Mouse (Mus musculus) embryo, embryonic 10.5 days (tissue): ENCODE data around the gene Tor3a.
"Not testable (repeated sequence)": the region's sequence is repeated elsewhere in the genome, so short reads cannot be mapped to it uniquely, and the experiment has no call there.

ENCODE experiments used
- DNase-seq: peaks from one replicate; pipeline ENCODE4 v3.0.0-alpha.2; 2015; ENCODE audit warnings: low spot score

Tor3a gene

GRCm38 (mm10) chr1:156671921-156672320 is 2.2 kb downstream of the Tor3a start:
- DNase-seq, result no peak

GRCm38 (mm10) chr1:156669208-156669983 is 4.8 kb downstream of the Tor3a start:
- no peak for DNase-seq

GRCm38 (mm10) chr1:156668602-156669001 is 5.6 kb downstream of the Tor3a start:
- DNase-seq, result peak; percentile 36

- no peak for DNase-seq
Measured at GRCm38 (mm10) chr1:156667141-156667926, 6.8 kb downstream of the Tor3a start.

- DNase-seq, result no peak
Measured at GRCm38 (mm10) chr1:156665777-156666176, 8.4 kb downstream of the Tor3a start.

- DNase-seq, result not testable (repeated sequence)
Measured at GRCm38 (mm10) chr1:156660660-156661236, 13.4 kb downstream of the Tor3a start.

GRCm38 (mm10) chr1:156659906-156660659 is 14.1 kb downstream of the Tor3a start:
- DNase-seq, result no peak

- DNase-seq, result no peak
Measured at GRCm38 (mm10) chr1:156658676-156659075, 15.5 kb downstream of the Tor3a start.

GRCm38 (mm10) chr1:156657523-156657922 is 16.6 kb downstream of the Tor3a start:
- DNase-seq, result no peak

GRCm38 (mm10) chr1:156654735-156655530 is 19.2 kb downstream of the Tor3a start:
- no peak for DNase-seq

GRCm38 (mm10) chr1:156652189-156652822 is 21.9 kb downstream of the Tor3a start:
- no peak for DNase-seq

- DNase-seq, result no peak
Measured at GRCm38 (mm10) chr1:156650631-156651030, 23.5 kb downstream of the Tor3a start.

- DNase-seq, result no peak
Measured at GRCm38 (mm10) chr1:156648705-156649104, 25.5 kb downstream of the Tor3a start.

- no peak for DNase-seq
Measured at GRCm38 (mm10) chr1:156645971-156646370, 28.2 kb downstream of the Tor3a start.

GRCm38 (mm10) chr1:156644780-156645523 is 29.2 kb downstream of the Tor3a start:
- DNase-seq, result no peak

GRCm38 (mm10) chr1:156644061-156644460 is 30.1 kb downstream of the Tor3a start:
- no peak for DNase-seq

- no peak for DNase-seq
Measured at GRCm38 (mm10) chr1:156642813-156643212, 31.3 kb downstream of the Tor3a start.

GRCm38 (mm10) chr1:156641808-156642207 is 32.3 kb downstream of the Tor3a start:
- no peak for DNase-seq

- DNase-seq, result no peak
Measured at GRCm38 (mm10) chr1:156640577-156640976, 33.6 kb downstream of the Tor3a start.

- DNase-seq, result no peak
Measured at GRCm38 (mm10) chr1:156639455-156639854, 34.7 kb downstream of the Tor3a start.
